Mouse (Mus musculus): ENCODE measurements around the gene Actg2.

The Actg2 gene

DNA sequence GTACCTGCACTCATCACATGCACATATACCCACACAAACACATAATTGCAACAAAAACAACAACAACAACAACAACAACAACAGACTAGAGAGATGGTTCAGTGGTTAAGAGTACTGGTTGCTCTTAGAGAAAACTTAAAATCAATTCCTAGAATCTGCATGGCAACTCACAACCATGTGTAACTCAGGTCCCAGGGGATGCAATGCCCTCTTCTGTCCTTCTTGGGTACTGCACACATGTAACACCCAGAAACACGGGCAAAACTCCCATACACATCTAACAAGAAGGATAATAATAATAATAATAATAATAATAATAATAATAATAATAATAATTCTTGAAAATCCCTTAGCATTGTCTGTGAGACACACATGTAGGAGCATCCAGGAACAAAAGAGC is 23.6 kb downstream of the Actg2 start:
- peak; percentile 41 for DNase-seq (ENCODE audit: extremely low spot score, low spot score)

DNA sequence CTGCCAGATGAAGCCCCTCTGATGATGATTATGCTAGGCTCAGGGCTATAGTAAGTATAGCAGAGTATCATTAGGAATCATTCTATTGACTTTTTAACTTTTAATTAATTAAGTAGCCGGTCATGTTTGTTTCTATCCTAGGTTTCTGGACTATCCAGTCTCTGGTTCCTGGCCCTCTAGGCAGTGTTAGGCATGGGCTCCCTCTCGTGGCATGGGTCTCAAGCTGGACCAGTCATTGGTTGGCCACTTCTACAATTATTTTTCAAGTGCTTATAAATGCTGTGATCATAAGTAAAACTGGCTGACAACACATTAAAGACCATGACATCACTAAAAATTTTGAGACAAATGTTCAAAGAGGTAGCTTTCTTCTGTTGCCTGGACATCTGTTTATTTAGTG is 25.9 kb downstream of the Actg2 start:
- DNase-seq (ENCODE audit: extremely low spot score, low spot score) = no peak

DNA sequence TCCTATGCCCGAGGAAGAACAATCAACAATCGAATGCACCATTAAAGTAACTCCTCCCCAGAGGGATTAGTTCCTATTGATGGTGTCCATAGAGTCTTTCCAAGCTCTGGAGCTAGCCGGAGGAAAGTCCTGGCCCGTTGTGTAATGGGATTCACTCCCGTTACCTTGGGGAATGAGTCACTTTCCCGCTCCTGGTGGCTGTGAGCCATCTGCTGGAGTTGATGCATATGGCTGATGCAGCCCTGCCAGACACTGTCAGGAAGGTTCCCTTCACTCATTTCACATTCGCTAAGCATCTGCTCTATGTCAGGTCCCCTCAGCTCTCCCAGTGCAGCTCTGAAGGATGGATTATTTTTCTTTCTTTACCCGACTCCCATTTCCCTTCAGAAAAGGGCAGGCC is 26.6 kb downstream of the Actg2 start:
- no peak for DNase-seq (ENCODE audit: extremely low spot score, low spot score)

DNA sequence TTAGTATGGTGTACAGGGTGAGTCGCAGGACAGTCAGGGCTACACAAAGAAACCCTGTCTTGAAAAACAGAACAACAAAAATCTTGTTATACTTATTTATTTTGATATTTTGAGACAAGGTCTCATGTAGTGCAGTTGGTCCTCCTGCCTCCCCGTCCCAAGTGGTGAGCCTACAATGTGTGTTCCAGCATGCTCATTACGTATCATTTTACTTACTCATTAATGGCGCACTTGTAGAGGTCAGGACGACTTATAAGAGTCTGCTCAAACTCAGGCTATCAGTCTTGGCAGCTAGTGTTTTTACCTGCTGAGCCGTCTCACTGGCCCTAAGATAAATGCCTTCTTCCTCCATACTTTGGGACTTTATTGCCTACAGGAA is 28.9 kb downstream of the Actg2 start:
- DNase-seq (ENCODE audit: extremely low spot score, low spot score) = no peak

DNA sequence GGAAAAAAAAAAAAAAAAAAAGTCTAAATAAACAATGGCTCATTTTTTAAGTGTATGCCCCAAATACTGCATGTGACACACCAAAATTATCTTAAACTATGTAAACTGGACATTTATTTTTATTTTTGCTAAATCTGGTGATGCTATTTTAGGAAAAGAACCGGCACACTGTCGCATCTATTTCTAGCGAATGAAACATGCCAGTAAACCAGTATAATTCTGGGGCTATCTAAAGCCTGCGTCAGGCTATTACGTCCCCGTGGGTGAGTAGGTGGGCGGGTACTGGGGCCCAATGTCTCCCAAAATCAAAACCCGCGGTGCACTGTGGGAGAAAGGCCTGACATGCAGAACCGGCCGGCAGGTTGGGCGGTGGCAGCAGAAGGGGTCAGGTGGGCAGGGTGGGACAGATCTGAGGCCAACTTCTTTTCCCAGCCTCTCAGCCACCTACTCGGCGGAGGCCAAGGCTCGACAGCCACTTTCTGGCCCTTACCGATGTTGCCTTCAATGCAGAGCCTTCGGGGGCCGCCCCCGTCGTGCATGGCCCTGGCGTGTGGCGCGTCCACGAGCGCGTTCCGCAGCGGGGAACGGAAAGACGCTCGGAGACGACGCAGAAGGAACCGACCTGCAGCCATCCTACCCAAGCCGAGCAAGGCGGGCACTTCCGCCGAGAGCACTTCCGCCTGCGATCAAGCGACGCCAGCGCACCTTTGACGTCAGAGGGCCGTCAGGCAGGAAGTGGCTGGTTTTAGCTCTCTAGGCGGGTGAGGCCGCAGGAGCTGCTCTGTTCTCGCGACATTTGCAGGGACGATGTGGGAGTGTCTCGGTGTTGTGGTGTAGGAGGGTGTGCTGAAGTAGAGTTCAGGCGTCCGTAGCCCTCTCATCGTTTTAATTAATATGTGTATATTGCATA is 29.6 kb downstream of the Actg2 start, which contains the start of gene Dguok:
TSS of gene Dguok (minus strand) at position 712 of the 910 bp plus-strand sequence.
- peak; percentile 98 for DNase-seq (ENCODE audit: extremely low spot score, low spot score)

DNA sequence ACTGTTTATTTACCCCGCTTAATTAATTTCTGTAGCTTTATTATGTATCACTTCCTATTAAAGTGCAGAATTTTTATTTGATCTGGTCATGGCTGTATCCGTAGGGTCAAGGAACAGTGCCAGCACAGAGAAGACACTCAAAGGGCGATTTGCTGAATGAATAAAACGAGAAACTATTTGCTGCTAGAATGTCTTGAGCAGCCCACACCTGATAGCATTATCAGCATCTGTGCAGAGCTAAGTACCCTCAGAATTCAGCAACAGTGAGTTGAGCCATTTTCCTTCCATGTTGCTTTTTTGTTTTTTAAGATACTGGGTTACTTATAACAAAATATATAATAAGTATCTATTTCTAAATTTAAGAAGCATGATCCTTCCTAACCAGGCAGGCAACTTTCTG is 30.5 kb downstream of the Actg2 start:
- DNase-seq (ENCODE audit: extremely low spot score, low spot score) = no peak

DNA sequence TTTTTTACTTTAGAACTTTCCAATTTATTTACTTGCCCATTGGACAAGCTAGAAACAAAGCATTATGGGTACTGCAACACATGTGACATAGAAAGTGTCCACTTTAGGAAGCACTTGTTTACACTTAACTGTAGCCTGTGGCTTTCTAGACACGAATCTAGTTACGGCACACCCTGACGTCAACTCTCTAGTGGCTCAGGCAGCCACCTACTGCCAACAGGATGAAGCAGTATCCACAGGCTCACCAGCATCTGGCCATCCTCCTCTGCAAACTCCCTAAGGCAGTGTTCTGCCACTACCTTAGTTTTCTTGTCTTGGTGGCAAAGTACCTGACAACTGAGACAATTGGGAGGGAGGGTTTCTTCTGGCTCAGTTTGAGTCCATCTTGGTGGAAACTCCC is 32.7 kb downstream of the Actg2 start:
- DNase-seq (ENCODE audit: extremely low spot score, low spot score) = no peak

DNA sequence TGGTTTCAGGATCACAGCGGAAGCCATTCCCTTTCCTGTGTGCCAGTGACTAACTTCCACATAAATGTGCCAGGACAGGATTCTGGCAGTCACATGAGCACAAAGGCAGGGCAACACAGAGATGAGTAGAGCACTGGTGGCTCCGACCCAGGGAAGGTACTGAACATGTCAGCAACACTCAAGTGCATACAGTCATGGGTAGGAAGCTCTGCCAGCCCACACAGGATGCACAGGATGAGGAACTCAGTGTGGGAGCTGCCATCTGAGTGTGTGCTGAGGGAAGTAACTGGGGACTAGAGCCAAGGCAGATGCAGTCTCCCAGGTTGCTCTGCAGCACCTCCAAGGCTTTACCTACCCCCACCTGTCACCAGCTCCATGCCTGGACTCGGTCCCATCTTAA is 33.4 kb downstream of the Actg2 start:
- DNase-seq (ENCODE audit: extremely low spot score, low spot score) = no peak

DNA sequence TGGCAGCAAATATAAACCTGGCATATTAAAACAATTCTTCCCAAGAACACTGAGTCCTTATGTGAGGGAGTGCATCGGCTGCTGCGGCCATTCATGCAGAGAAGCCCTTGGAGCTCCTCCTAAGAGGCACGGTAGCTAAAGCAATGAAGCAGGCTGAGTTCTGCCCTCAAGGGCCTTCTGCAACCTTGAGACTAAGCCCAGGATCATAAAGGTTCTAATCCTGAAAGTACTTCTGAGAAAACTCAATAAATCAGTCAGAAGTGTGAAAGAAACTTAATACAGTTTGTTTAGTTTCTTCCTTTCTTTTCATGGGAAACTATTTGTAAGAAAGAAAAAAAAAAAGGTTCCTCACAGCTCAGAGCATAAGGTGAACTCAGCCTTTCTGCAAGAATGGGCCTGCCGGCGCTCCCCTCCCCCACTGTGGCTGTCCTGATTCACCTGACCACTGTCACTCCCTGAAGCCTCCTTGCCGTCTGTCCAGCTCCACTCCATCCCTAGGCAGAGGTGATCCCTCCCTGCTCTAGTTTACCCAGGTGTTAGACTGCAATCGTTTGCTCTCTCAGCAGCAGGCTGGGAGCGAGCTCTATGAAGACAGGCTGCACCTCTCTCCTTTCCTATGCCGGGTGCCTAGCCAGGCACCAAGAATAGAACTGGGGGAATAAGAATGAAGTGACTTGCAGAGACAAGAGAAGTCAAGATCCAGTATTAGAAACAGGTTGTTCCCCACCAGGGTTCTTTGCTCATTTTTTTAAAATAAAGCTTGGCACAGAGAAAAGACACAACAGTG is 34.3 kb downstream of the Actg2 start:
- no peak for DNase-seq (ENCODE audit: extremely low spot score, low spot score)

DNA sequence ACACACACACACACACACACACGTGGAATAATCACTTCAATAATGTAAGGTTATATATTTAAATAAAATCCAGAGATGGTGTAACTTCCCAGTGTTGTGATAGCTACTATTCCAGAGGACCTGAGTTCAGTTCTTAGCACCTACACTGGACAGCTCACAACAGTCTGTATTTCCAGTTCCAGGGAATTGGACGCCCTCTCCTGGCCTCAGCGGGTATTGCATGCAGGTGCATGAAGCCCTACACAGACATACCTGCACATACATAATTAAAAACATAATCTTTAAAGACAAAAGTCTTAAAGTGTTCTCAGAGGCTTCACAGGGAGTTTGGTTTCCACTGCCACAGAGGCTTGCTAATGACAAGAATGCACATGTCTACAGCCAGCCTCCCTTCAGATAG is 35.6 kb downstream of the Actg2 start:
- no peak for DNase-seq (ENCODE audit: extremely low spot score, low spot score)

DNA sequence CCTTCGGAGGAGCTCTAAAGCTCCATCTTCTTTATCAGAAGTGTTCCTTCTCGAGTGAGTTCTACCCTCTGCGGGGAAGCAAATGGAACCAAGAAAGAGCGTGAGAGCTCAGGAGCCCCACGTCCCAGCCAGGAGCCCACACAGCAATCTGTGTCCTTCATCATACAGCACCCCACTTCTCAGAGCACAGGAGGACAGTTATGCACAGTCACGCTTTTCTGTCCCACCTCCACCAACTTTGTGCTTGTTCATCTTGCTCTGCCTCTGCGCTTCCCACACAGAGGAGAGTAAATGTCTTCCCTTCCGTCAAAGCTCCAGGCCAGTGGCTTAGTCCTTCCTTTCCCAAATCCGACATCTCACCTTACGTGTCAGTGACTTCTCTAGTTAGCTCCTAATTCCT is 37.0 kb downstream of the Actg2 start:
- no peak for DNase-seq (ENCODE audit: extremely low spot score, low spot score)

DNA sequence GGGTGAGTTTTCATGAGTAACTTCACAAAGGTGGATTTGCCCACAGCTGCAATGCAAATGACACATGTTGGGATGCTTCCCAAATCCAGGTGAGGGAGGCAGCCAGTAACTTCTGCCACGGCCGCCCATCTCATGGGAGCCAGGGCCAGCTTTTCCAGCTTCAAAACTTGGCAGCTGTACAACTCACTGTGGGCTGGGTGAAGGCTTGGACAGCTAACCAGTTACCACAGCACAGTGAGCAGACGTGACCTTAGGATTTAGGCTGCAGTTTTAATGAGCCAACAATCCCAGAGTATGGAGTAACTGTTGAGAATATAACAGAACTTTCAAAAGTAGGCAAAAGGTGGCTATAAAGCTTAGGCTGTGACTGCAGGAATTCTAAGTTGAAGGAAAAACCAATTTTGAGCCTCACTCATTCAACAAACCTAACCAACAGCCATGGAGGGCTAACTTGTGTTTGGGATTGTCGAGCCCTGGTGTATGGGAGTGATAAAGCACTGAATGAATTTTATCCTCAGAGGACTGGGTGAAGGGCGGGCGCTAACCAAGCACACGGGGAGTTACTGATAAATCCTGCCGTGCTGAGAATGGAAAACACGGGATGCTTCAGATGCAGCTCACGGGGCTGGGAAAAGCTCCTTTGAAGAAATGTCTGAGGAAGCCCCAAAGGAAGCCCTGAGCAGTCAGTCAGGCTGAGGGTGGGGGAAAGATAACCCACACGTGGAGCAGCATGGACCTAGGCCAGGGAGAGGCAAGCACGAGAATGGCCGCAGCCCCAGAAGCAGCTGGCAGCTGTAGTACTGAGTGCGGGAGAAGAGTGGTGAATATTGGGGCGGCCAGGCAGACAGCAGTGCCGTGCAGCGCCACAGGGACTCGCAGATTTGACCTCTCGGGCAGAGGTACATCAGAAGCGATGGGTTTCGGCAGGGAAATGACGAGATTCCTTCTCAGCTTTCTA is 39.0 kb downstream of the Actg2 start:
- no peak for DNase-seq (ENCODE audit: extremely low spot score, low spot score)

DNA sequence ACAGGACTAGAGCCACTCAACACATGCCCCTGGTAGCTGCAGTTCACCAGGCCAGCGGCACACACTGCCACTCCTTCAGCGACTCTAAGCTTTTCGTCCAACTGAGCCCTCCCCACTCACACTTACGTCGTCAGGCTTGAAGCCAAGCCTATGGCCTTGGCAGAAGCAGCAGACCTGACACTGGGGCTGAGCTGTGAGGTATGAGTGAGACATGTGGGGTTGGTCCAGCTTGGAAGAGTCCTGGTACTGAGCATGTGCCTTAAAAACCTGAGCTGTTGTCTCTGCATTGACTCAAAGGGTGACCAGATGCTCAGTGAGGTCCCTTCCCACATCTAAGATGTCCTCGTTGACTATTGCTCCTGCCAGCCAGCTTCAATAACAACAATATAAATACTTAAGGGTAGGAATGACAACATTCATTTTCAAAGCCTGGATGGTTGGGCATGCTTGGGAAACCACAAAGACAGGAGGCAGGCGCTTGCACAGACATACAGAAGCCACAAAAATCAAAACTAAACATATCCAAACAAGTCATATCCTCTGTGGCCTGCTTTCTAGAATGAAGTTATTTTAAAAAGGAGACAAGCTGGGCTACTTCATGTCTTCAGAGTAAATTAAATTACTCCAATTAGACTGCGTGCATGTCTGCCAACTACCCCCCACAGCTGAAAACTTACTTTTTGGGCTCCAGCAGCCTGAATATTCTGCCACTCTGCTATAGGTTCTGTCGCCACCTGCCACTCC is 39.9 kb downstream of the Actg2 start:
- no peak for DNase-seq (ENCODE audit: extremely low spot score, low spot score)

DNA sequence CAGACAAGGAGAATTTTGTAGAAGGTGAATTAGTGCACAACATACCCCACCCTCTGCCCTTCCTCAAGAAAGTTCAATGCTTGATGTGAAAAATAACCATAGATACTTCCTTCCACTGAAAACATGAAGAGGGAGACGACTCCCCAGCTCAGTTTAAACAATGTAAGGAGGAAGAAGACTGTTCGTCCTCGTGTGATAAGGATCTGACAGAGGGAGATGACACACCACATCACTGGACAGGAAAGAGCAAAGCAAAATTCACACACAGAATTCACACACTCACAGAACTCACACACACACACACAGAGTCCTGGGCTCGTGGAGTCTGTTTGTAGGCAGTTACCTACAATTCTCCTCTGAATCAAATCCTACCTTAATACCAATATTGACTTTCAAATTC is 45.4 kb downstream of the Actg2 start:
- no peak for DNase-seq (ENCODE audit: extremely low spot score, low spot score)

DNA sequence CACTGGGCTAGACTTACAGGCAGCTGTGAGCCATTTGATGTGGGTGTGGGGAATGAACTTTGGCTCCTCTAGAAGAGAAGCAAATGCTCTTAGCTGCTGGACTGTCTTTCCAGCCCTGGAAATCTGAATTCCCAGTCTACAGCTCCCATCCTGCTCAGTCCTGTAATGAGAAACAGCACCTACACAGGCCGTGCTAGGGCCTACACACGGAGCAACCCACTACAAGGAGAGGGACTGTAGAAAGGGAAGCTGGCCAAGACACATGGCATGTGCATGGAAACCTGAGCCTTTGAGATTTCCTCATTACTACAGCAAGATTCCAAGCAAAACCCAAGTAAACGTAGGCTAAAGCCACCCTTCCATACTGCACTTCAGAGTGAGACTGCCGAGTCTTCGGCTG is 47.9 kb downstream of the Actg2 start:
- no peak for DNase-seq (ENCODE audit: extremely low spot score, low spot score)

DNA sequence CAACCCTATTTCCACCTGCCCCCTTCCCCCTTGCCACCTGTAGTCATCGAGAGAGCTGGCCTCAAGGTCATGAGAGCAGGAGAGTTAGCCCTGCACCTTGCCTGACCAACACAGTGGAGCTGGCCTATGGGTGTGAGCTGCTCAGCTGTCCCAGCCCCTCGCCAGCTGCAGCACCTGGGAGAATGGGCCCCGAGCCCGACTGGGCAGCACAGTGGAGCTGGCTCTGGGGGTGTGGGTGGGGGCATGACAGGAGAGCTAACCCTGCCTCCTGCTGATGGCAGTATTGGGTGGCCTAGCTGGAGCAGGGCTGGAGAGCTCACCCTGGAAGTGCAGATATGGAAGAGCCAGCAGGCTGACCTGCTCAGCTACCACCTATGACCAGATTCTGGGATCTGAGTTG is 48.8 kb downstream of the Actg2 start:
- DNase-seq (ENCODE audit: extremely low spot score, low spot score) = no peak

DNA sequence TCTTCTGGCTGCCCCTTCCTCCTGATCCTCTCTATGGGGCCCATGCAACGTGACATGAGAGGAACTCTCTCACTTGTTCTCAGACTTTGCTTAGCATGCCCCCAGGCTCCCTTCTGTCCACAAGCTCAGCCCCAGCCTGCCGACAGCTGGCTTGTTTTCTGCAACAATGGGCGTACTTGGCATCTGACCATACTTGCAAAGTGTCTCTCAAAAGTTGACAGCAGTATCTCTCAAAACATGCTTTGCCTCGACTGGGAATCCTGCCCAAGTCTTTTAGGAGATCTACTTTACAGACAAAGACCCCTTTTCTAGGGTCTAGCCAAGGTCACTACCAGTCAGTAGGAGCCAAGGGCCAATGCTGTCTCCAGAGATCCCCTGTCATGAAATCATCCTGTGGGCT is 50.2 kb downstream of the Actg2 start:
- DNase-seq (ENCODE audit: extremely low spot score, low spot score) = no peak

DNA sequence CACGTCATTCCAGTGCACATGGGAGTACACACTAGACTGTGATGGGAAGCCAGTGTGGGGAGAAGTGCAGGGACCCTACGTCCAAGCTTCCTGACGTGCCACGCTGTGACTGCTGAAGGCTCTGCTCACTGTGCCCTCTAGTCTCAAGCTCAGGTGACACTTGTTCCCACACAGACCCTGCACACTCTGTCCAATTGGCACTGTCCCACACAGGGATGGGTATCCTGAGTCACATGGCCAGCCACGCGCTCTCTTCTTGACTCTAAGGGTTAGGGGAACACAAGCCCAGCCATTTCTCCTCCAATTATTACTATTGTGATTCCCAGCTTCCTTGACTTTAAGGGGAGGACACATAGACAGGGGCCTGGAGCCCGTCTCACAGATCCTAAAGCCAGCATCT is 52.3 kb downstream of the Actg2 start:
- no peak for DNase-seq (ENCODE audit: extremely low spot score, low spot score)

DNA sequence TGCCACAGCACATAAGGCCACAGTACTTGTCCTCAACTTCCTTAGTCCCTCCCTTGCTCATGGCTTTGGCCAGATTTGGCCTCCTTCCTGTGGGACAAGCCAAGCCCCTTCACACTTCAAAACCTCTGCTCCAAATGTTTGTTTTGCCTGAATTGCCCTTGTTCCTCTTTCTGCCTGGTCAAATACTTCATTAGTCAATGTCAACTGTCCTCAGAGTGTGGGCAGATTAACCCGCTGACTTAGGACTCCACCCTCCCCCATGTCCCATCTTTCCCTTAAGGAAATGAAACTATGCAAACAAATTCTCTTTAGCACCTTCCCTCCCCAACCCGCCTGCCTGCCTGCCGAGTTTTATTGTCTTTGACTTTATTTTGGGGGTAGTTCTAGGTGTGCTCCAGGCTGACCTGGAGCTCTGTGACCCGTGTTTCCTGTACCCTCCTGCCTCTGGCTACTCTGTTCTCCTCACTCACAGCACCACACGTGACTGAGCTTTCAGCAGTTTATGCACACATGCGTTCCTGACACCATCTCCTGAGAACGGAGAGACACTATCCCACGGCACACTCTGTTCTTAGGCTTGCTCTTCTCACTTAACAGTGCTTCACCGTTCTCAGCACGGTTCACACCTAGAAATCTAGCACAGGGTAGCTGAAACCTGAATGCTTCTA is 53.5 kb downstream of the Actg2 start:
- DNase-seq (ENCODE audit: extremely low spot score, low spot score) = no peak

DNA sequence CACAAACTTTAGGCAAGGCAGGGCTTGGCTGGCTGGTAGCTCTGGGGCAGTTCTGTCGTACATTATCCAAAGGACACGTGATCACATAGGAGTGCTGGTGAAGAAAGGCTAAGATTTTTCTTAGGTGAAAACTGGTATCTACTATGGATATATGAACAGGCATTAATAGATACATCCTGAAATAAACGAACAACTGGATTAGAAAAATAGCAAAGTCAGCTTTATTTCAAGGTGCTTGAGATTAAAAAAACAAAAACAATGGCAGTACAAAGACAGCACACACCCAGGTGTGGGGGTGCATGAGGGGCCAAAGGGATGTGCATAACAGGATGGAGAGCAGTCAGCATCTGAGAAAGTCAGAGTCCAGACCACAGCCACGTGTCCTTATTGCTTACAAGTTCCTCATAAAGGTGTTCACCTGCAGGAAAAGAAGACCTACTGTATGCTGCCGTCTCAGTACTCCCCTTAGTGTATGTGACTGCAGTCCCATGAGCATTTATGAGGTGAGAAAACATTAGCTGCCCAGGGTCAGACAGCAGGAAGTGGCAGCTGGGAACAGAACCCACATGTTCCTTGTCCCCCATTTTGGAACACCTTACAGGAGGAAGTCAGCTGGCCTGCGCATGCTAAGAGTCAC is 55.9 kb downstream of the Actg2 start:
- no peak for DNase-seq (ENCODE audit: extremely low spot score, low spot score)

All from neural tube, embryonic 10.5 days (tissue).